In the genomic region with DNA sequence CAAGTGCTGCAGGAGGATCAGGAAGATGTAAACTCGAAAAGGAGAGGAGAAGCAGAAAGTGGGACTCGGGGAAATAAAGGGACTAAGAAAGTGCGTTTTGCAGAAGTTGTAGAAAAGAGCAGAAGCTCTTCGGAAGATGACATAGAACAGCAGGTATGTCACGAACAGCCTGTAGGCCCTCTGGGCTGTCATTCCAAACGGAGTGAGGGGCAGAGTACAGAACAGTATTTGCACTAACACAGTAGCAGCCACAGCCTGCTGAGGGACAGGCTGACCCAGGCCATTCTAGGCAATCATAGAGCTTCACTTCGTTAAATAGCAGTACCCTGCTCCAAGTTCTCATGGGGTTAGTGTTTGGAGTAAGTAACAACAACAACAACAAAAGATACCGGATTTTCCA, we compare ENCODE assay signal across 8 mouse cellular contexts. TPM values are rescaled to one million over a fixed set of nuclear protein-coding genes. Genes with fewer than 3 reads are reported as not detected.
DNase-seq lines count a peak whose midpoint lies in the region; ATAC-seq and TF ChIP-seq lines count a peak whose summit lies in the region.

No protein-coding gene starts in this region.

- H3K9ac ChIP-seq in embryonic facial prominence, embryonic 12.5 days, result peak overlapping the region; percentile 85
- peak overlapping the region; percentile 84 for H3K9ac ChIP-seq in neural tube, embryonic 15.5 days (replicated peaks)

- no peak overlapping the region for H3K27ac ChIP-seq in embryonic facial prominence, embryonic 12.5 days
- 0 out of 2 replicates have a peak overlapping the region, but pooled peaks have one; percentile 87 for H3K27ac ChIP-seq in limb, embryonic 10.5 days
- H3K27ac ChIP-seq in neural tube, embryonic 15.5 days (replicated peaks), result no peak overlapping the region

- TF ChIP-seq POLR2A in lung, adult 2 months (IDR thresholded peaks at IDR 0.05; ENCODE audit: borderline replicate concordance, extremely low read depth, low read depth, low read length), result no peak

- peak overlapping the region; percentile 94 for H3K4me2 ChIP-seq in embryonic facial prominence, embryonic 12.5 days (replicated peaks)
- H3K4me2 ChIP-seq in neural tube, embryonic 15.5 days, result peak overlapping the region; percentile 96

- no peak for TF ChIP-seq CTCF in lung, adult 2 months (IDR thresholded peaks at IDR 0.05; ENCODE audit: insufficient read depth, low read length)

- 32% methylated on average over 8 of the region's 8 CpGs for WGBS in lung, adult 2 months
- WGBS in embryonic facial prominence, embryonic 12.5 days, result 39% methylated on average over 8 of the region's 8 CpGs
- 55% methylated on average over 8 of the region's 8 CpGs for WGBS in limb, embryonic 10.5 days
- WGBS in neural tube, embryonic 15.5 days, result 47% methylated on average over 8 of the region's 8 CpGs

- peaks cover 10% of the 10 kb centered on the region for H3K4me1 ChIP-seq in lung, adult 2 months (ENCODE audit: control insufficient read depth, insufficient read depth, low read length)
- peaks cover 18% of the 10 kb centered on the region for H3K4me1 ChIP-seq in embryonic facial prominence, embryonic 12.5 days
- peaks cover 24% of the 10 kb centered on the region for H3K4me1 ChIP-seq in limb, embryonic 10.5 days
- H3K4me1 ChIP-seq in neural tube, embryonic 15.5 days, result peaks cover 42% of the 10 kb centered on the region

- H3K9me3 ChIP-seq in embryonic facial prominence, embryonic 12.5 days, result no peaks in the 10 kb centered on the region
- no peaks in the 10 kb centered on the region for H3K9me3 ChIP-seq in limb, embryonic 10.5 days (replicated peaks)
- no peaks in the 10 kb centered on the region for H3K9me3 ChIP-seq in neural tube, embryonic 15.5 days (replicated peaks)

- no peak for DNase-seq in lung, adult 2 months
- no peak for DNase-seq in lung, postnatal 4 days
- no peak for DNase-seq in limb, embryonic 10.5 days (ENCODE audit: low spot score)
- no peak for DNase-seq in left cerebral cortex, adult 11 months (ENCODE audit: low spot score)
- no peak for DNase-seq in cerebellum, adult 11 months
- DNase-seq in thymus, postnatal 0 days (ENCODE audit: low spot score), result no peak

- H3K4me3 ChIP-seq in lung, adult 2 months (replicated peaks; ENCODE audit: extremely low read depth, low read depth, low read length), result peak overlapping the region; percentile 97
- peak overlapping the region; percentile 98 for H3K4me3 ChIP-seq in embryonic facial prominence, embryonic 12.5 days
- peak overlapping the region; percentile 97 for H3K4me3 ChIP-seq in limb, embryonic 10.5 days
- H3K4me3 ChIP-seq in neural tube, embryonic 15.5 days (replicated peaks), result peak overlapping the region; percentile 91

- ATAC-seq in embryonic facial prominence, embryonic 12.5 days (ENCODE audit: insufficient number of reproducible peaks, insufficient read depth, low FRiP score, low TSS enrichment), result no peak
- ATAC-seq in neural tube, embryonic 15.5 days (ENCODE audit: low FRiP score), result no peak

- no peaks in the 10 kb centered on the region for H3K27me3 ChIP-seq in embryonic facial prominence, embryonic 12.5 days
- H3K27me3 ChIP-seq in limb, embryonic 10.5 days (ENCODE audit: low read depth, poor library complexity, severe bottlenecking), result 0 out of 2 replicates have a peak, but pooled peaks cover 5% of the 10 kb centered on the region
- H3K27me3 ChIP-seq in neural tube, embryonic 15.5 days (replicated peaks), result peaks cover 14% of the 10 kb centered on the region; the same call in 1 of the 2 replicates

- H3K36me3 ChIP-seq in embryonic facial prominence, embryonic 12.5 days, result peaks cover 33% of the 10 kb centered on the region
- H3K36me3 ChIP-seq in limb, embryonic 10.5 days, result peaks cover 47% of the 10 kb centered on the region
- H3K36me3 ChIP-seq in neural tube, embryonic 15.5 days, result peaks cover 33% of the 10 kb centered on the region

RNA-seq across cellular contexts. Expression of a gene that starts 1.0 kb away (rescaled TPM):
- polyA plus RNA-seq in lung, adult 2 months (2012; rRNA removed), result 2.8 and 7.1 TPM in 2 replicates
- 27.2 and 31.7 TPM in 2 replicates for polyA plus RNA-seq in embryonic facial prominence, embryonic 12.5 days (2016; fragmentation: Nextera tagmentation; extraction: Ambion mirVana)
- 40.0 and 40.4 TPM in 2 replicates for polyA plus RNA-seq in limb, embryonic 10.5 days (2016; fragmentation: Nextera tagmentation; extraction: Ambion mirVana)
- polyA plus RNA-seq in neural tube, embryonic 15.5 days (2015; fragmentation: Nextera tagmentation; extraction: Ambion mirVana), result 16.2 and 23.1 TPM in 2 replicates
- 25.3 and 27.0 TPM in 2 replicates for polyA plus RNA-seq in thymus, postnatal 0 days (2015; fragmentation: Nextera tagmentation; extraction: Ambion mirVana)

RNA-seq across cellular contexts. Expression of a gene that starts 42.8 kb away (rescaled TPM):
- polyA plus RNA-seq in lung, adult 2 months (2012; rRNA removed), result not detected in 2 replicates
- polyA plus RNA-seq in embryonic facial prominence, embryonic 12.5 days (2016; fragmentation: Nextera tagmentation; extraction: Ambion mirVana), result 0.10 TPM in 1 of 2 replicates, not detected in the other
- 0.38 TPM in 1 of 2 replicates, not detected in the other for polyA plus RNA-seq in limb, embryonic 10.5 days (2016; fragmentation: Nextera tagmentation; extraction: Ambion mirVana)
- 0.95 and 1.3 TPM in 2 replicates for polyA plus RNA-seq in neural tube, embryonic 15.5 days (2015; fragmentation: Nextera tagmentation; extraction: Ambion mirVana)
- polyA plus RNA-seq in thymus, postnatal 0 days (2015; fragmentation: Nextera tagmentation; extraction: Ambion mirVana), result not detected in 2 replicates

RNA-seq across cellular contexts. Expression of a gene that starts 57.3 kb away (rescaled TPM):
- polyA plus RNA-seq in lung, adult 2 months (2012; rRNA removed), result 4.1 and 4.5 TPM in 2 replicates
- polyA plus RNA-seq in embryonic facial prominence, embryonic 12.5 days (2016; fragmentation: Nextera tagmentation; extraction: Ambion mirVana), result 9.7 and 11.8 TPM in 2 replicates
- 7.0 and 7.4 TPM in 2 replicates for polyA plus RNA-seq in limb, embryonic 10.5 days (2016; fragmentation: Nextera tagmentation; extraction: Ambion mirVana)
- 35.6 and 36.5 TPM in 2 replicates for polyA plus RNA-seq in neural tube, embryonic 15.5 days (2015; fragmentation: Nextera tagmentation; extraction: Ambion mirVana)
- polyA plus RNA-seq in thymus, postnatal 0 days (2015; fragmentation: Nextera tagmentation; extraction: Ambion mirVana), result 5.2 and 6.0 TPM in 2 replicates
